Mouse (Mus musculus): ENCODE results near the gene Efemp2. TPM values are rescaled to one million over a fixed set of nuclear protein-coding genes. Genes with fewer than 3 reads are reported as not detected.
A peak's percentile ranks its signal among the peaks of the same experiment; 100 is the strongest.
"Not testable (repeated sequence)": the region's sequence is repeated elsewhere in the genome, so short reads cannot be mapped to it uniquely, and the experiment has no call there.

Gene Efemp2
- polyA plus RNA-seq, 1 experiment from 2014 or later, result 62.7 TPM

DNA sequence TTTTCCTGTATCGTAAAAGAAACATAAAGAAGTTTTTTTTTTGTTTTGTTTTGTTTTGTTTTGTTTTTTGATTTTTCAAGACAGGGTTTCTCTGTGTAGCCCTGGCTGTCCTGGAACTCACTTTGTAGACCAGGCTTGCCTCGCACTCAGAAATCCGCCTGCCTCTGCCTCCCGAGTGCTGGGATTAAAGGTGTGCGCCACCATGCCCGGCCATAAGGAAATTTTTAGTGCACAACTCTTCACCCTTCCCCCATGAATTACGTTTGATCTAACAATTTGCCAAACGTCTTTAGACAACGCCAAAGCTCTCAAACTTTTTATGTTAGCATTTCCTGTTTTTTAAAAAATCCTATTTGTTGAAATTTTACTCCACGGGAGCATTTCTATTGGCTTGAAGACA, 16.0 kb downstream of the Efemp2 start:
- peaks cover 34% of the 10 kb centered on the region for H3K4me1 ChIP-seq (ENCODE audit: control insufficient read depth, insufficient read depth, low read length)
- not testable (repeated sequence) for H3K9ac ChIP-seq (ENCODE audit: low read length); ATAC-seq (replicated peaks; ENCODE audit: extremely low read depth, insufficient read depth, low FRiP score); H3K27me3 ChIP-seq (ENCODE audit: control insufficient read depth, insufficient read depth, low read length); H3K9me3 ChIP-seq (replicated peaks; ENCODE audit: control insufficient read depth, low read length)
- H3K4me2 ChIP-seq (ENCODE audit: low read depth, low read length), result peak overlapping the region; percentile 71
- WGBS, result 44% methylated on average over 10 of the region's 10 CpGs
- peak overlapping the region; percentile 95 for H3K4me3 ChIP-seq (ENCODE audit: low read length)
- peaks cover 30% of the 10 kb centered on the region for H3K36me3 ChIP-seq (ENCODE audit: control insufficient read depth, insufficient read depth)
- H3K27ac ChIP-seq (ENCODE audit: low read length), result peak overlapping the region; percentile 100

GRCm38 (mm10) chr19:5490313-5490897, 16.7 kb downstream of the Efemp2 start, which contains the start of gene Cfl1:
TSS of gene Cfl1 (plus strand) at chr19:5490455.
- ATAC-seq (replicated peaks; ENCODE audit: extremely low read depth, insufficient read depth, low FRiP score), result peak; percentile 61
- Histone ChIP-seq H3K36me3 (ENCODE audit: control insufficient read depth, insufficient read depth) (peaks cover 33% of the 10 kb centered on the region), H3K9me3 (replicated peaks; ENCODE audit: control insufficient read depth, low read length) (no peaks in the 10 kb centered on the region), H3K9ac (ENCODE audit: low read length) (peak within 1 kb of the TSS; percentile 98), H3K4me3 (ENCODE audit: low read length) (peak within 1 kb of the TSS; percentile 95), H3K27me3 (ENCODE audit: control insufficient read depth, insufficient read depth, low read length) (no peaks in the 10 kb centered on the region), H3K4me2 (ENCODE audit: low read depth, low read length) (peak within 1 kb of the TSS; percentile 90), H3K4me1 (ENCODE audit: control insufficient read depth, insufficient read depth, low read length) (peaks cover 34% of the 10 kb centered on the region), H3K27ac (ENCODE audit: low read length) (peak within 1 kb of the TSS; percentile 100)
- WGBS, result under 1% methylated on average over 60 of the region's 62 CpGs

GRCm38 (mm10) chr19:5490898-5491708, 17.3 kb downstream of the Efemp2 start:
- H3K36me3 ChIP-seq (ENCODE audit: control insufficient read depth, insufficient read depth), result peaks cover 35% of the 10 kb centered on the region
- WGBS, result under 1% methylated on average over 59 of the region's 59 CpGs
- H3K9me3 ChIP-seq (replicated peaks; ENCODE audit: control insufficient read depth, low read length), result no peaks in the 10 kb centered on the region
- peak overlapping the region; percentile 95 for H3K4me3 ChIP-seq (ENCODE audit: low read length)
- no peaks in the 10 kb centered on the region for H3K27me3 ChIP-seq (ENCODE audit: control insufficient read depth, insufficient read depth, low read length)
- peaks cover 34% of the 10 kb centered on the region for H3K4me1 ChIP-seq (ENCODE audit: control insufficient read depth, insufficient read depth, low read length)
- peak overlapping the region; percentile 90 for H3K4me2 ChIP-seq (ENCODE audit: low read depth, low read length)
- ATAC-seq (replicated peaks; ENCODE audit: extremely low read depth, insufficient read depth, low FRiP score), result peak; percentile 12
- H3K27ac ChIP-seq (ENCODE audit: low read length), result peak overlapping the region; percentile 100
- peak overlapping the region; percentile 98 for H3K9ac ChIP-seq (ENCODE audit: low read length)

DNA sequence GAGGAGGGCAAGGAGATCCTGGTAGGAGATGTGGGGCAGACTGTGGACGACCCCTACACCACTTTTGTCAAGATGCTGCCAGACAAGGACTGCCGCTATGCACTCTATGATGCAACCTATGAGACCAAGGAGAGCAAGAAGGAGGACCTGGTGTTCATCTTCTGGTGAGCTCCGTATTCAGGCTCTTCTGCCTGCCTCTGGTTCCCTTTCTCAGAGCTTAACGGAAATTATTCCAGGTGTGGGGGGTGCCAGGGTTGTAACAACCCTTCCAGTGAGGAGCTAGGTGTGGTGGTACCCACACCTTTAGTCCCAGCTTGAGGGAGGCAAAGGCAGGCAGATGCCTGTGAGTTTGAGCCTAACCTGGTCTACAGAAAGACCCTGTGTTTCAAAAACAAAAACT, 18.9 kb downstream of the Efemp2 start:
- H3K4me3 ChIP-seq (ENCODE audit: low read length), result no peak overlapping the region
- 67% methylated on average over 4 of the region's 4 CpGs for WGBS
- peaks cover 44% of the 10 kb centered on the region for H3K36me3 ChIP-seq (ENCODE audit: control insufficient read depth, insufficient read depth)
- H3K9ac ChIP-seq (ENCODE audit: low read length), result no peak overlapping the region
- H3K4me1 ChIP-seq (ENCODE audit: control insufficient read depth, insufficient read depth, low read length), result peaks cover 23% of the 10 kb centered on the region
- H3K27me3 ChIP-seq (ENCODE audit: control insufficient read depth, insufficient read depth, low read length), result no peaks in the 10 kb centered on the region
- H3K9me3 ChIP-seq (replicated peaks; ENCODE audit: control insufficient read depth, low read length), result no peaks in the 10 kb centered on the region
- ATAC-seq (replicated peaks; ENCODE audit: extremely low read depth, insufficient read depth, low FRiP score), result no peak
- H3K4me2 ChIP-seq (ENCODE audit: low read depth, low read length), result no peak overlapping the region; the same call in 1 of the 2 replicates
- H3K27ac ChIP-seq (ENCODE audit: low read length), result no peak overlapping the region

DNA sequence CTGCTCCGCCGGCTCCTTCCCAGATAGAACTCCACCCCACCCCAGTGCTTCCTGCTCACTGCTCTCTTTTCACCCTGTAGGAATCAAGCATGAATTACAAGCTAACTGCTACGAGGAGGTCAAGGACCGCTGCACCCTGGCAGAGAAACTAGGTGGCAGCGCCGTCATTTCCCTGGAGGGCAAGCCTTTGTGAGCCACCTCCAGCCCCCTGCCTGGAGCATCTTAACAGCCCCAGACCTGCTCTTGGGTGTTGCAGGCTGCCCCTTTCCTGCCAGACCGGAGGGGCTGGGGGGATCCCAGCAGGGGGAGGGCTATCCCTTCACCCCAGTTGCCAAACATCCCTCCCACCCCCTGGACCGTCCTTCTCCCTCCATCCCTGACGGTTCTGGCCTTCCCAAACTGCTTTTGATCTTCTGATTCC, 19.6 kb downstream of the Efemp2 start:
- not testable (repeated sequence) for H3K27me3 ChIP-seq (ENCODE audit: control insufficient read depth, insufficient read depth, low read length); H3K4me2 ChIP-seq (ENCODE audit: low read depth, low read length); H3K4me3 ChIP-seq (ENCODE audit: low read length); H3K9me3 ChIP-seq (replicated peaks; ENCODE audit: control insufficient read depth, low read length); ATAC-seq (replicated peaks; ENCODE audit: extremely low read depth, insufficient read depth, low FRiP score); H3K9ac ChIP-seq (ENCODE audit: low read length); H3K27ac ChIP-seq (ENCODE audit: low read length)
- Histone ChIP-seq H3K4me1 (ENCODE audit: control insufficient read depth, insufficient read depth, low read length) (peaks cover 23% of the 10 kb centered on the region), H3K36me3 (ENCODE audit: control insufficient read depth, insufficient read depth) (peaks cover 46% of the 10 kb centered on the region)
- 63% methylated on average over 9 of the region's 9 CpGs for WGBS

GRCm38 (mm10) chr19:5494314-5494713, 20.6 kb downstream of the Efemp2 start:
- H3K27me3 ChIP-seq (ENCODE audit: control insufficient read depth, insufficient read depth, low read length), result no peaks in the 10 kb centered on the region
- WGBS, result 91% methylated on average over 3 of the region's 3 CpGs
- H3K9ac ChIP-seq (ENCODE audit: low read length), result no peak overlapping the region
- ATAC-seq (replicated peaks; ENCODE audit: extremely low read depth, insufficient read depth, low FRiP score), result no peak
- H3K4me3 ChIP-seq (ENCODE audit: low read length), result no peak overlapping the region
- peaks cover 18% of the 10 kb centered on the region for H3K4me1 ChIP-seq (ENCODE audit: control insufficient read depth, insufficient read depth, low read length)
- H3K4me2 ChIP-seq (ENCODE audit: low read depth, low read length), result no peak overlapping the region
- peaks cover 46% of the 10 kb centered on the region for H3K36me3 ChIP-seq (ENCODE audit: control insufficient read depth, insufficient read depth)
- H3K9me3 ChIP-seq (replicated peaks; ENCODE audit: control insufficient read depth, low read length), result no peaks in the 10 kb centered on the region
- no peak overlapping the region for H3K27ac ChIP-seq (ENCODE audit: low read length)

- Histone ChIP-seq H3K4me1 (ENCODE audit: control insufficient read depth, insufficient read depth, low read length) (peaks cover 14% of the 10 kb centered on the region), H3K9ac (ENCODE audit: low read length) (no peak overlapping the region), H3K27me3 (ENCODE audit: control insufficient read depth, insufficient read depth, low read length) (no peaks in the 10 kb centered on the region), H3K27ac (ENCODE audit: low read length) (no peak overlapping the region), H3K4me3 (ENCODE audit: low read length) (no peak overlapping the region), H3K36me3 (ENCODE audit: control insufficient read depth, insufficient read depth) (peaks cover 46% of the 10 kb centered on the region), H3K9me3 (replicated peaks; ENCODE audit: control insufficient read depth, low read length) (no peaks in the 10 kb centered on the region), H3K4me2 (ENCODE audit: low read depth, low read length) (no peak overlapping the region)
- ATAC-seq (replicated peaks; ENCODE audit: extremely low read depth, insufficient read depth, low FRiP score), result no peak
- 76% methylated on average over 12 of the region's 12 CpGs for WGBS
Measured at GRCm38 (mm10) chr19:5495353-5496051, 21.7 kb downstream of the Efemp2 start.

GRCm38 (mm10) chr19:5496052-5496370, 22.3 kb downstream of the Efemp2 start:
- Histone ChIP-seq H3K36me3 (ENCODE audit: control insufficient read depth, insufficient read depth) (peaks cover 46% of the 10 kb centered on the region), H3K27me3 (ENCODE audit: control insufficient read depth, insufficient read depth, low read length) (no peaks in the 10 kb centered on the region), H3K4me1 (ENCODE audit: control insufficient read depth, insufficient read depth, low read length) (peaks cover 14% of the 10 kb centered on the region), H3K27ac (ENCODE audit: low read length) (no peak overlapping the region), H3K9me3 (replicated peaks; ENCODE audit: control insufficient read depth, low read length) (no peaks in the 10 kb centered on the region), H3K9ac (ENCODE audit: low read length) (no peak overlapping the region), H3K4me2 (ENCODE audit: low read depth, low read length) (no peak overlapping the region), H3K4me3 (ENCODE audit: low read length) (no peak overlapping the region)
- 81% methylated on average over 16 of the region's 16 CpGs for WGBS
- ATAC-seq (replicated peaks; ENCODE audit: extremely low read depth, insufficient read depth, low FRiP score), result no peak
